Mouse (Mus musculus): Measurements from ENCODE around the gene C1ql4. TPM values are rescaled to one million over a fixed set of nuclear protein-coding genes. Genes with fewer than 3 reads are reported as not detected.

Gene C1ql4
- polyA plus RNA-seq, 1 experiment from 2014 or later, result 5.0 TPM

Small RNAs within 50 kb of the gene (microRNA-seq; reads per million reads assigned to microRNA genes)
- 1.7 reads per million for gene Mir6960

Other genes starting within 250 kb of the C1ql4 start
- gene Kmt2d, start 216.6 kb downstream of the C1ql4 start, polyA plus RNA-seq (2014; fragmentation: Nextera tagmentation; extraction: Ambion mirVana), result 13.2 and 13.3 TPM in 2 replicates
- 14.2 and 16.7 TPM in 2 replicates for gene Rhebl1, start 193.3 kb downstream of the C1ql4 start, polyA plus RNA-seq (2014; fragmentation: Nextera tagmentation; extraction: Ambion mirVana)
- gene Dhh, start 189.3 kb downstream of the C1ql4 start, polyA plus RNA-seq (2014; fragmentation: Nextera tagmentation; extraction: Ambion mirVana), result 0.27 and 0.40 TPM in 2 replicates
- gene Lmbr1l, start 169.6 kb downstream of the C1ql4 start, polyA plus RNA-seq (2014; fragmentation: Nextera tagmentation; extraction: Ambion mirVana), result 7.5 and 9.8 TPM in 2 replicates
- gene Tuba1b, start 153.3 kb downstream of the C1ql4 start, polyA plus RNA-seq (2014; fragmentation: Nextera tagmentation; extraction: Ambion mirVana), result 2,214 and 2,255 TPM in 2 replicates
- not detected in 2 replicates for gene Gm49450, start 134.3 kb downstream of the C1ql4 start, polyA plus RNA-seq (2014; fragmentation: Nextera tagmentation; extraction: Ambion mirVana)
- gene Tuba1a, start 134.1 kb downstream of the C1ql4 start, polyA plus RNA-seq (2014; fragmentation: Nextera tagmentation; extraction: Ambion mirVana), result 7,669 and 8,043 TPM in 2 replicates
- gene Tuba1c, start 57.9 kb downstream of the C1ql4 start, polyA plus RNA-seq (2014; fragmentation: Nextera tagmentation; extraction: Ambion mirVana), result 102 and 106 TPM in 2 replicates
- gene Prph, start 32.6 kb downstream of the C1ql4 start, polyA plus RNA-seq (2014; fragmentation: Nextera tagmentation; extraction: Ambion mirVana), result 3.6 and 4.8 TPM in 2 replicates
- gene Troap, start 13.2 kb downstream of the C1ql4 start, polyA plus RNA-seq (2014; fragmentation: Nextera tagmentation; extraction: Ambion mirVana), result 19.7 and 27.2 TPM in 2 replicates
- gene Dnajc22, start 5.4 kb upstream of the C1ql4 start, polyA plus RNA-seq (2014; fragmentation: Nextera tagmentation; extraction: Ambion mirVana), result 0.46 and 0.50 TPM in 2 replicates
- gene Spats2, start 38.1 kb upstream of the C1ql4 start, polyA plus RNA-seq (2014; fragmentation: Nextera tagmentation; extraction: Ambion mirVana), result 58.8 and 65.6 TPM in 2 replicates
- 0.04 and 0.07 TPM in 2 replicates for gene Kcnh3, start 137.0 kb upstream of the C1ql4 start, polyA plus RNA-seq (2014; fragmentation: Nextera tagmentation; extraction: Ambion mirVana)
- 189 and 193 TPM in 2 replicates for gene Mcrs1, start 164.1 kb upstream of the C1ql4 start, polyA plus RNA-seq (2014; fragmentation: Nextera tagmentation; extraction: Ambion mirVana)
- 41.5 and 41.6 TPM in 2 replicates for gene Prpf40b, start 207.3 kb upstream of the C1ql4 start, polyA plus RNA-seq (2014; fragmentation: Nextera tagmentation; extraction: Ambion mirVana)
- gene Fam186b, start 208.1 kb upstream of the C1ql4 start, polyA plus RNA-seq (2014; fragmentation: Nextera tagmentation; extraction: Ambion mirVana), result 0.19 TPM in 1 of 2 replicates, not detected in the other

All from midbrain, embryonic 11.5 days (tissue).